Mouse (Mus musculus) embryonic facial prominence, embryonic 10.5 days (tissue): ENCODE data around the gene Kin. TPM values are rescaled to one million over a fixed set of nuclear protein-coding genes. Genes with fewer than 3 reads are reported as not detected.

Experiments
- DNase-seq: peaks from one replicate; pipeline ENCODE4 v3.0.0-alpha.2; 2017; ENCODE audit warnings: low spot score
- H3K27ac ChIP-seq: fragments of 300-500 bp; sonication (generic); replicated peaks from 2 replicates; pipeline ENCODE4 v1.5.1; 2016; ENCODE audit warnings: mild to moderate bottlenecking
- H3K27me3 ChIP-seq: fragments of 300-500 bp; sonication (generic); replicated peaks from 2 replicates; pipeline ENCODE4 v1.6.1; 2016; ENCODE audit warnings: low read depth, mild to moderate bottlenecking; ENCODE audit not compliant: poor library complexity, severe bottlenecking
- H3K36me3 ChIP-seq: fragments of 300-500 bp; sonication (generic); replicated peaks from 2 replicates; pipeline ENCODE4 v1.6.1; 2016; ENCODE audit warnings: mild to moderate bottlenecking, moderate library complexity
- H3K4me1 ChIP-seq: fragments of 300-500 bp; sonication (generic); 2 replicates; pipeline ENCODE4 v1.6.1; 2016
- H3K4me3 ChIP-seq: fragments of 300-500 bp; sonication (generic); 2 replicates; pipeline ENCODE4 v1.5.1; 2016; ENCODE audit warnings: mild to moderate bottlenecking, moderate library complexity
- H3K9me3 ChIP-seq: fragments of 300-500 bp; sonication (generic); 2 replicates; pipeline ENCODE4 v1.6.1; 2016; ENCODE audit warnings: mild to moderate bottlenecking
- WGBS: fragments of 180-500 bp; shearing (Covaris S2); methylation state at CpG from one replicate; pipeline ENCODE4 v1.1.7; 2016; 5-methylcytosine and 5-hydroxymethylcytosine counted together
- polyA plus RNA-seq: library from polyadenylated mRNA; unstranded; fragments of >200 nt; fragmentation: Nextera tagmentation; extraction: Ambion mirVana; gene quantifications from 2 replicates; pipeline ENCODE4 v1.2.1, GENCODE M21; 2016

Gene Kin
- 35.5 and 37.7 TPM in 2 replicates for polyA plus RNA-seq

- Histone ChIP-seq H3K4me1 (peaks cover 28% of the 10 kb centered on the region), H3K27me3 (no peaks in the 10 kb centered on the region), H3K4me3 (peak within 1 kb of the TSS; percentile 72), H3K9me3 (no peaks in the 10 kb centered on the region), H3K27ac (peak within 1 kb of the TSS; percentile 94), H3K36me3 (peaks cover 42% of the 10 kb centered on the region)
- under 1% methylated on average over 61 of the region's 61 CpGs for WGBS
- DNase-seq: peak; percentile 98
Observed at GRCm38 (mm10) chr2:10080310-10081010, at the start of gene Kin, which contains the start of gene Atp5c1. TSS of gene Kin (plus strand) at chr2:10080593. TSS of gene Atp5c1 (minus strand) at chr2:10080510.

GRCm38 (mm10) chr2:10033684-10034083 lies 46.7 kb upstream of the Kin start:
- DNase-seq: no peak
- H3K36me3 ChIP-seq: no peaks in the 10 kb centered on the region; the same call in 1 of the 2 replicates
- no peak overlapping the region for H3K27ac ChIP-seq
- 82% methylated on average over 4 of the region's 4 CpGs for WGBS
- H3K9me3 ChIP-seq: no peaks in the 10 kb centered on the region
- peaks cover 6% of the 10 kb centered on the region for H3K4me1 ChIP-seq
- H3K27me3 ChIP-seq: no peaks in the 10 kb centered on the region
- no peak overlapping the region for H3K4me3 ChIP-seq

GRCm38 (mm10) chr2:10034976-10035375 lies 45.4 kb upstream of the Kin start:
- H3K36me3 ChIP-seq: peaks cover 11% of the 10 kb centered on the region
- peaks cover 6% of the 10 kb centered on the region for H3K4me1 ChIP-seq
- DNase-seq: no peak
- no peaks in the 10 kb centered on the region for H3K27me3 ChIP-seq
- no peaks in the 10 kb centered on the region for H3K9me3 ChIP-seq
- H3K27ac ChIP-seq: no peak overlapping the region
- 88% methylated on average over 3 of the region's 3 CpGs for WGBS
- H3K4me3 ChIP-seq: no peak overlapping the region

DNA sequence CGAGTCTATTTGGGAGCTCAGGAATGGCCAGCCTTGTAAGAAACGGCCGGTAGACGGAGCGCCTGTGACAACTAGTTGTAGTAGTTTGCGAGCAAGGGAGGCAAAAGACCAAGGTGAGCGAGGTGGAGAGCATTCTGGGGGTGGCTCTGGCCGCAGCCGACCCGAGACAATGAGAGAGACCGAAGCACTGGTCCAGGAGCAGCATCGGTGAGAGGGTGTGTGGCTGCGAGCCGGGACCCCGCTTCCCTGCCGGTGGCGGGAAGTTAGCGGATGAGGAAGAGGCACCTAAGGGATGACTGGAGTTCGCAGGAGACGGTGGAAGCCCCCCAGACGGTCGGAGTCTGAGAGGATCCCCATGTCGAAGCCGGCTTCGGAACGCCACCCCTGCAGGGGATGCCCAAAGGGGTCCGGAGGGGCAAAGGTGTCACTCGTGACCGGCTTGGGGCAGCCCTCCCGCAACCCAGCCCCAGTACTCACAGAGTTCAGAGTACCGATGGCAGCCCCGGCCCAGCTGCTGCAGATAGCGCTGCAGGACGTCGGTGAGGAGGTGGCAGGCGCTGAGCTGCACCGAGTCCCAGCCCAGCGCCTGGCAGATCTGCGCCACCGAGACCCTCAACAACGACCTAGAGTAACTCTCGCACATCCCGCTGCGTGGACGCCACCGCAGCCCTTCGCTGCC lies 32.5 kb upstream of the Kin start:
- no peaks in the 10 kb centered on the region for H3K9me3 ChIP-seq
- WGBS: under 1% methylated on average over 47 of the region's 47 CpGs
- peaks cover under 1% of the 10 kb centered on the region; the same call in 1 of the 2 replicates for H3K36me3 ChIP-seq
- peak overlapping the region; percentile 99 for H3K4me3 ChIP-seq
- H3K4me1 ChIP-seq: peaks cover 19% of the 10 kb centered on the region
- peak overlapping the region; percentile 92 for H3K27ac ChIP-seq
- H3K27me3 ChIP-seq: no peaks in the 10 kb centered on the region
- peak; percentile 51 for DNase-seq

DNA sequence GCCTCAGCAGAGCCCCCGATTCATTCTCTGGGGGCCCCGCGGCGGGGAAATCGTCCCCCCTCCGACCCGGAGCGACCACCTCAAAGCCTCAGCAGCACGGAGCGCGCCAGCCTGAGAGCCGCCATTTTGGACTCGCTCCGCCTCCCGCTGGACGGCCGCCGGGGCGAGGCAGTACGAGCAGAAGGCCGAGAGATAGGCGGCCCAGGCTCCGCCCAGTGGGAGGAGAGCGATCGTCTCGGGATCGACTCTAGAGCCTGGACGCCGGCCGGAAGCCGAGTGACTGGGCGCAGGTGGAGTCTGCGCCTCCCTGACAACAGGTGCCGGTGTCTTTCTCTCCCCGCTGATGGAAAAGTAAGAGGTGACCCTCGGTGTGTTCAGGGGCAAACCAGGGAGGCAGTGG lies 31.9 kb upstream of the Kin start, which contains the start of gene Taf3:
Gene Taf3 (minus strand): TSS at position 136 of the 400 bp plus-strand sequence.
- Histone ChIP-seq H3K9me3 (no peaks in the 10 kb centered on the region), H3K4me3 (peak within 1 kb of the TSS; percentile 99), H3K27me3 (no peaks in the 10 kb centered on the region), H3K27ac (peak within 1 kb of the TSS; percentile 92), H3K36me3 (peaks cover 6% of the 10 kb centered on the region), H3K4me1 (peaks cover 19% of the 10 kb centered on the region)
- WGBS: under 1% methylated on average over 36 of the region's 36 CpGs
- peak; percentile 94 for DNase-seq

DNA sequence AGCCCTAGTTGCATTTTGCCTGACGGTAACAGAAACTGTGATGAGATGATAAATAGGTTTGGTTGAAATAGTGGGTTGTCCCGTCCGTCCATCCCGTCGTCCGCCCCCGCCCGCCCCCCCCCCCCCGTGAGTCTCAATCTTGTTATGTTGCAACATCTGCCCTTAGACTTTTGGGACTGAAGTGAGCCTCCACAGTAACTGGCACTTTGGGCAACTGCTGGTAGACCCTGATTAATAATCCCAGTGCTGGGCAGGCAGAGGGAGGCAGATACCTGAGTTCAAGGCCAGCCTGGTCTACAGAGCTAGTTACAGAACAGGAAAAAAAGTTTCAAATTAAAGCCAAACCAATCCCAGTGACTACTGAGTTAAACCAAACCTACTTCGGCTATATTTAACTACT lies 30.9 kb upstream of the Kin start:
- peaks cover 19% of the 10 kb centered on the region for H3K4me1 ChIP-seq
- H3K9me3 ChIP-seq: no peaks in the 10 kb centered on the region
- H3K27ac ChIP-seq: no peak overlapping the region
- peak overlapping the region; percentile 99 for H3K4me3 ChIP-seq
- 21% methylated on average over 10 of the region's 10 CpGs for WGBS
- peaks cover 15% of the 10 kb centered on the region for H3K36me3 ChIP-seq
- DNase-seq: no peak
- no peaks in the 10 kb centered on the region for H3K27me3 ChIP-seq

DNA sequence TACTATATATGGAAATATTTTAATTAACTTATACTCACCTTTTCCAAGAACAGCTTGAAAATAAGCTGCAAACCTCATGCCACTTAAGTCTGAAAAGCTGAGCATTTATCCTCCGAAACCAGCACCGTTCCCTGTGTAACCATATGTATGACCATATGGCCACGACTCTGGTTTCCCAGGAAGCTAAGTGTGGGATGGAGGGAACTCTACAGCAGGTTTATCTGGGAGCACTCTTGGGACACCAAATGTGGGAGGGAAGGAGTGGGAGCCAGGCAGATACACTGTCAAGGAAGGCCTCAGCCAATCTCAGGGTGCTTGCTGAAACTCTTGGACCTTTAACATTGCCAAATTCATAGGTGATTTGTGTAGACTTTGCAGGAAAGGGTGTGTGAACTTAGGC lies 29.5 kb upstream of the Kin start:
- 87% methylated on average over 3 of the region's 3 CpGs for WGBS
- no peaks in the 10 kb centered on the region for H3K9me3 ChIP-seq
- H3K4me1 ChIP-seq: peaks cover 19% of the 10 kb centered on the region
- no peak overlapping the region for H3K4me3 ChIP-seq
- no peak overlapping the region for H3K27ac ChIP-seq
- H3K27me3 ChIP-seq: no peaks in the 10 kb centered on the region
- H3K36me3 ChIP-seq: peaks cover 29% of the 10 kb centered on the region
- no peak for DNase-seq

- no peak overlapping the region for H3K4me3 ChIP-seq
- H3K36me3 ChIP-seq: peaks cover 40% of the 10 kb centered on the region
- peaks cover 17% of the 10 kb centered on the region for H3K4me1 ChIP-seq
- no peak overlapping the region for H3K27ac ChIP-seq
- no peak for DNase-seq
- no peaks in the 10 kb centered on the region for H3K9me3 ChIP-seq
- 92% methylated on average over 1 of the region's 1 CpGs for WGBS
- H3K27me3 ChIP-seq: no peaks in the 10 kb centered on the region
Observed at GRCm38 (mm10) chr2:10051996-10052395, 28.4 kb upstream of the Kin start.

DNA sequence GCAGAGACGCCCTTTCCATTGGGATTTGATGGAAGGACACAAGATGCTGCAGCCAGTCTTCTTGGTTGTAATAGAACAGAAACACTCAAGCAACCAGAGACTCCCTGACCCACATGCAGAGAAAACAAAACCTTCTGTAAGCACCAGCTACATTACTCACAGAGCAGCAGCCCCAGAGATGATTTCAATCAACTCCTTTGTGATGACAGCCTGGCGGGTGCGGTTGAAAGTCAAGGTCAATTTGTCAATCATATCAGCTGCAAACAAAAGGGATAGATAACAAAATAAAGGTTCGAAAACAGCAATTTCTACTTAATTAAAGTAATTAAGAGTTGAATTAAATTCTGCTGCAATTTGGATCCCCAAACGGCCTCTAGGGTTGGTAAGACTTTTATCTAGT lies 21.6 kb upstream of the Kin start:
- peaks cover 98% of the 10 kb centered on the region for H3K36me3 ChIP-seq
- H3K4me1 ChIP-seq: no peaks in the 10 kb centered on the region
- H3K27me3 ChIP-seq: no peaks in the 10 kb centered on the region
- no peak overlapping the region for H3K27ac ChIP-seq
- no peaks in the 10 kb centered on the region for H3K9me3 ChIP-seq
- 86% methylated on average over 5 of the region's 5 CpGs for WGBS
- no peak overlapping the region for H3K4me3 ChIP-seq
- DNase-seq: no peak

- WGBS: 92% methylated on average over 7 of the region's 7 CpGs
- DNase-seq: no peak
- peaks cover 77% of the 10 kb centered on the region for H3K36me3 ChIP-seq
- no peak overlapping the region for H3K27ac ChIP-seq
- no peak overlapping the region for H3K4me3 ChIP-seq
- H3K4me1 ChIP-seq: 0 out of 2 replicates have a peak, but pooled peaks cover 9% of the 10 kb centered on the region
- no peaks in the 10 kb centered on the region for H3K27me3 ChIP-seq
- H3K9me3 ChIP-seq: no peaks in the 10 kb centered on the region
Observed at GRCm38 (mm10) chr2:10071751-10072150, 8.6 kb upstream of the Kin start.

DNA sequence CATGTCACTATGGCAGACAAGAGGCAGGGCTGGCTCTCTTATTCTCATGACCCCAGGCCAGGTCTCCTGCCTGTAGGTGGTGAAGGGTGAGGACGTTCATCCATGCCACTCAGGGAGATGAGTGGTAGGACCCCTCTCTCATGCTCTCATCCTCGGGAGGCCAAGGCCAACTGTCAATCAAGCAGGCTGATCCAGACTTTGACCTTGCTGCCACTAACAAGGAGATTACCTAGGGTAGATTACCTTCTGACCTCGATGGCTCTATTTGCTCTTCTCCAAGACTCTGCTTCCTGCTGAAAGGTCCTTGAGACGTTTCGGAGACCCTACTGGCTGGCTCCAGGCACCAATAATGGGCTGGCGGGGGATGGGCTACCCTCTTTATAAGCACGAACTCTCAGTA lies 5.9 kb upstream of the Kin start:
- Histone ChIP-seq H3K9me3 (no peaks in the 10 kb centered on the region), H3K27ac (no peak overlapping the region), H3K27me3 (no peaks in the 10 kb centered on the region), H3K4me1 (peaks cover 28% of the 10 kb centered on the region), H3K36me3 (peaks cover 55% of the 10 kb centered on the region), H3K4me3 (no peak overlapping the region)
- DNase-seq: no peak
- WGBS: 86% methylated on average over 7 of the region's 7 CpGs

DNA sequence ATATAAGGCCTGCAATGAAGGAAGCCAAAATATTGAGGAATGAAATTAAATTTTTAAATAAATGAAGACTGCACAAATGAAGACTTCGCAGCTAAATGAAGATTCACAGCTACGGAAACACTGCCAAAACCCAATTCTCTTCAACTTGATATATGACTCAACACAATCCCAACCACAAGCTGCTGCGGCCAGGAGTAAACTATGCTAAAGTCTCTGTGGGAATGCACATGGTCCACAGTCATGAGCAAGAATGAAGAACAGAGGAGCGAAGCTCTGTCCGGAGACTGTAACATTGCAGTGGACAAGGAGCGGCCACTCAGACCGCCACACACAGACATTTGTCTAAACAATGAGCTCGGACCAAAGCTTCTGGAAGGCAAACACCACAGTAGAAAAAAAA lies 3.7 kb upstream of the Kin start:
- 94% methylated on average over 8 of the region's 8 CpGs for WGBS
- Histone ChIP-seq H3K4me1 (peaks cover 33% of the 10 kb centered on the region), H3K36me3 (peaks cover 45% of the 10 kb centered on the region), H3K27ac (no peak overlapping the region), H3K4me3 (no peak overlapping the region), H3K27me3 (no peaks in the 10 kb centered on the region), H3K9me3 (no peaks in the 10 kb centered on the region)
- DNase-seq: no peak
